Comparison of ENCODE assay signal across 22 mouse cellular contexts in genomic region chr9:121982665-121983064, GRCm38 (mm10). TPM values are rescaled to one million over a fixed set of nuclear protein-coding genes. Genes with fewer than 3 reads are reported as not detected.
DNase-seq lines count a peak whose midpoint lies in the region; ATAC-seq and TF ChIP-seq lines count a peak whose summit lies in the region.
"Had no signal": no experiment of that assay in that cellular context is flagged by ENCODE, and none has a peak within 500 bp of the region (broad histone marks: within the 10 kb centered on the region; RNA-seq: fewer than 3 reads in every experiment).

No protein-coding gene starts in this region.

- no peak for TF ChIP-seq CTCF in testis, adult 2 months (IDR thresholded peaks at IDR 0.05; ENCODE audit: control insufficient read depth, insufficient read depth, insufficient replicate concordance, low read depth, low read length)

- no peaks in the 10 kb centered on the region for H3K4me1 ChIP-seq in heart, embryonic 12.5 days (replicated peaks)
- H3K4me1 ChIP-seq in testis, adult 2 months (ENCODE audit: control insufficient read depth, insufficient read depth, low read length), result peaks cover 15% of the 10 kb centered on the region
- peaks cover 11% of the 10 kb centered on the region for H3K4me1 ChIP-seq in kidney, embryonic 15.5 days
- H3K4me1 ChIP-seq: heart, embryonic 15.5 days had no signal

- H3K9ac ChIP-seq in heart, embryonic 12.5 days, result no peak overlapping the region
- no peak overlapping the region for H3K9ac ChIP-seq in kidney, embryonic 15.5 days
- H3K9ac ChIP-seq: embryonic facial prominence, embryonic 13.5 days; forebrain, embryonic 13.5 days; heart, embryonic 15.5 days; hindbrain, embryonic 13.5 days had no signal

- no peak overlapping the region for H3K27ac ChIP-seq in heart, embryonic 12.5 days (ENCODE audit: poor library complexity, severe bottlenecking)
- H3K27ac ChIP-seq in testis, adult 2 months (ENCODE audit: control insufficient read depth, insufficient read depth, low read depth, low read length), result no peak overlapping the region
- H3K27ac ChIP-seq in kidney, embryonic 15.5 days, result no peak overlapping the region
- H3K27ac ChIP-seq: embryonic facial prominence, embryonic 13.5 days; forebrain, embryonic 13.5 days; heart, embryonic 10.5 days; heart, embryonic 15.5 days; hindbrain, embryonic 13.5 days; hindbrain, postnatal 0 days had no signal

- DNase-seq in heart, adult 11 months, result peak; percentile 87
- peak; percentile 27 for DNase-seq in right cerebral cortex, postnatal 14 days
- DNase-seq in right cerebral cortex, adult 18-20 months, result no peak
- no peak for DNase-seq in left cerebral cortex, postnatal 36 days (ENCODE audit: low spot score in 2 of 2)
- DNase-seq: adrenal gland, postnatal 10 days; cerebellum, adult 11 months; cerebellum, adult 9-10 months; forebrain, postnatal 0 days; gastrocnemius, postnatal 25 days; heart, adult 18-20 months; heart, postnatal 14 days had no signal

- no peak for ATAC-seq in heart, embryonic 12.5 days (ENCODE audit: insufficient number of reproducible peaks, low FRiP score)
- ATAC-seq in kidney, embryonic 15.5 days (replicated peaks; ENCODE audit: low FRiP score), result no peak

- no peak overlapping the region for H3K4me3 ChIP-seq in heart, embryonic 12.5 days
- H3K4me3 ChIP-seq in testis, adult 2 months (ENCODE audit: control insufficient read depth, low read depth, low read length), result peak overlapping the region; percentile 35
- no peak overlapping the region for H3K4me3 ChIP-seq in kidney, embryonic 15.5 days (replicated peaks)
- H3K4me3 ChIP-seq: embryonic facial prominence, embryonic 13.5 days; forebrain, embryonic 13.5 days; heart, embryonic 10.5 days; heart, embryonic 15.5 days; hindbrain, embryonic 13.5 days had no signal

- WGBS in heart, embryonic 12.5 days, result 82% methylated on average over 15 of the region's 15 CpGs
- WGBS in kidney, embryonic 15.5 days, result 91% methylated on average over 15 of the region's 15 CpGs

- H3K4me2 ChIP-seq in heart, embryonic 12.5 days, result no peak overlapping the region
- no peak overlapping the region for H3K4me2 ChIP-seq in kidney, embryonic 15.5 days
- H3K4me2 ChIP-seq: embryonic facial prominence, embryonic 13.5 days; forebrain, embryonic 13.5 days; heart, embryonic 15.5 days; hindbrain, embryonic 13.5 days had no signal

- H3K36me3 ChIP-seq in heart, embryonic 12.5 days, result peaks cover 7% of the 10 kb centered on the region; the same call in 1 of the 2 replicates
- no peaks in the 10 kb centered on the region for H3K36me3 ChIP-seq in testis, adult 2 months (ENCODE audit: control insufficient read depth, insufficient read depth, low read length)
- H3K36me3 ChIP-seq in kidney, embryonic 15.5 days, result 0 out of 2 replicates have a peak, but pooled peaks cover 9% of the 10 kb centered on the region
- H3K36me3 ChIP-seq: heart, embryonic 15.5 days had no signal

- intact Hi-C loops in left cerebral cortex, postnatal 36 days (cut with DNase I), result no loop called here

- H3K9me3 ChIP-seq in heart, embryonic 12.5 days (replicated peaks), result no peaks in the 10 kb centered on the region
- H3K9me3 ChIP-seq in kidney, embryonic 15.5 days (replicated peaks), result no peaks in the 10 kb centered on the region
- H3K9me3 ChIP-seq: embryonic facial prominence, embryonic 13.5 days; forebrain, embryonic 13.5 days; heart, embryonic 10.5 days; heart, embryonic 15.5 days; hindbrain, embryonic 13.5 days had no signal

- TF ChIP-seq POLR2A in testis, adult 2 months (IDR thresholded peaks at IDR 0.05; ENCODE audit: control insufficient read depth, low read depth, low read length), result no peak

- no peaks in the 10 kb centered on the region for H3K27me3 ChIP-seq in heart, embryonic 12.5 days (replicated peaks)
- H3K27me3 ChIP-seq in testis, adult 2 months (ENCODE audit: control insufficient read depth, insufficient read depth, low read length), result no peaks in the 10 kb centered on the region
- no peaks in the 10 kb centered on the region for H3K27me3 ChIP-seq in kidney, embryonic 15.5 days
- H3K27me3 ChIP-seq: embryonic facial prominence, embryonic 13.5 days; forebrain, embryonic 13.5 days; heart, embryonic 15.5 days; hindbrain, embryonic 13.5 days had no signal

RNA-seq across cellular contexts. Expression of gene Pomgnt2, which starts 14.2 kb away (rescaled TPM):
- polyA plus RNA-seq in heart, embryonic 12.5 days (2016; fragmentation: Nextera tagmentation; extraction: Ambion mirVana), result 14.3 and 14.7 TPM in 2 replicates
- 6.2 and 8.7 TPM in 2 replicates for polyA plus RNA-seq in testis, adult 2 months (2012; rRNA removed)
- 14.7 and 17.1 TPM in 2 replicates for polyA plus RNA-seq in kidney, embryonic 15.5 days (2015; fragmentation: Nextera tagmentation; extraction: Ambion mirVana)
- 10 to 100 TPM; 38.0 to 38.2 TPM for total RNA-seq in left cerebral cortex, postnatal 36 days (2021)
- total RNA-seq: CH12.LX had no signal

RNA-seq across cellular contexts. Expression of gene Fam198a, which starts 31.9 kb away (rescaled TPM):
- polyA plus RNA-seq in heart, embryonic 12.5 days (2016; fragmentation: Nextera tagmentation; extraction: Ambion mirVana), result 0.68 and 1.00 TPM in 2 replicates
- 0.54 and 0.70 TPM in 2 replicates for polyA plus RNA-seq in testis, adult 2 months (2012; rRNA removed)
- polyA plus RNA-seq in kidney, embryonic 15.5 days (2015; fragmentation: Nextera tagmentation; extraction: Ambion mirVana), result 1.1 and 2.1 TPM in 2 replicates
- total RNA-seq in left cerebral cortex, postnatal 36 days (2021), result 1 to 10 TPM; 5.2 to 5.4 TPM
- total RNA-seq: hematopoietic stem cell, adult 5-6 weeks had no signal

Comparison
In these comparisons a context has a peak if more than half of its experiments do, and no peak if none do; other contexts are left out.
1. DNase-seq: peak in heart, adult 11 months (single experiment) and right cerebral cortex, postnatal 14 days (single experiment); none in right cerebral cortex, adult 18-20 months (single experiment) and left cerebral cortex, postnatal 36 days (0 of 2).